Comparison of ENCODE assay signal across 27 mouse cellular contexts in genomic region chr1:40903712-40904111, GRCm38 (mm10).
"Had no signal": no experiment of that assay in that cellular context is flagged by ENCODE, and none has a peak within 500 bp of the region (broad histone marks: within the 10 kb centered on the region; RNA-seq: fewer than 3 reads in every experiment).

No protein-coding gene starts in this region.

- H3K9me3 ChIP-seq: embryonic facial prominence, embryonic 10.5 days; embryonic facial prominence, embryonic 12.5 days; embryonic facial prominence, embryonic 13.5 days; embryonic facial prominence, embryonic 15.5 days; forebrain, embryonic 10.5 days; forebrain, embryonic 12.5 days; forebrain, embryonic 13.5 days; forebrain, embryonic 15.5 days; heart, embryonic 10.5 days had no signal

- H3K4me3 ChIP-seq: embryonic facial prominence, embryonic 10.5 days; embryonic facial prominence, embryonic 12.5 days; embryonic facial prominence, embryonic 13.5 days; embryonic facial prominence, embryonic 15.5 days; erythroblast, embryonic 14.5 days; forebrain, embryonic 10.5 days; forebrain, embryonic 12.5 days; forebrain, embryonic 13.5 days; forebrain, embryonic 15.5 days; gastrocnemius, adult 2 months; heart, adult 2 months; heart, embryonic 10.5 days had no signal

- ATAC-seq: forebrain, embryonic 13.5 days; forebrain, embryonic 14.5 days; forebrain, embryonic 15.5 days; forebrain, embryonic 16.5 days; forebrain, postnatal 0 days had no signal

- H3K4me2 ChIP-seq: embryonic facial prominence, embryonic 12.5 days; embryonic facial prominence, embryonic 13.5 days; embryonic facial prominence, embryonic 15.5 days; forebrain, embryonic 12.5 days; forebrain, embryonic 13.5 days; forebrain, embryonic 15.5 days; heart, embryonic 11.5 days had no signal

- H3K9ac ChIP-seq: embryonic facial prominence, embryonic 12.5 days; embryonic facial prominence, embryonic 13.5 days; embryonic facial prominence, embryonic 15.5 days; forebrain, embryonic 12.5 days; forebrain, embryonic 13.5 days; forebrain, embryonic 15.5 days; forebrain, postnatal 0 days had no signal

- H3K27me3 ChIP-seq: embryonic facial prominence, embryonic 12.5 days; embryonic facial prominence, embryonic 13.5 days; embryonic facial prominence, embryonic 15.5 days; forebrain, embryonic 12.5 days; forebrain, embryonic 13.5 days; forebrain, embryonic 15.5 days had no signal

- H3K36me3 ChIP-seq: embryonic facial prominence, embryonic 10.5 days; embryonic facial prominence, embryonic 12.5 days; embryonic facial prominence, embryonic 13.5 days; embryonic facial prominence, embryonic 15.5 days; forebrain, embryonic 10.5 days; forebrain, embryonic 12.5 days; forebrain, embryonic 15.5 days; heart, embryonic 10.5 days had no signal

- H3K4me1 ChIP-seq: embryonic facial prominence, embryonic 12.5 days; embryonic facial prominence, embryonic 13.5 days; embryonic facial prominence, embryonic 15.5 days; forebrain, embryonic 10.5 days; forebrain, embryonic 12.5 days; forebrain, embryonic 13.5 days; forebrain, embryonic 15.5 days; heart, embryonic 10.5 days had no signal

- DNase-seq: cerebellum, adult 9-11 months; cerebellum, postnatal 10 days; cerebellum, postnatal 14 days; cerebellum, postnatal 25 days; cerebellum, postnatal 36 days; embryo, embryonic 11 days; forebrain, postnatal 0 days; gastrocnemius, adult 2 months; gastrocnemius, postnatal 10 days; gastrocnemius, postnatal 14 days; gastrocnemius, postnatal 25 days; gastrocnemius, postnatal 36 days; heart, adult 18-20 months; heart, adult 2 months had no signal

- H3K27ac ChIP-seq: embryonic facial prominence, embryonic 10.5 days; embryonic facial prominence, embryonic 12.5 days; embryonic facial prominence, embryonic 13.5 days; embryonic facial prominence, embryonic 15.5 days; forebrain, embryonic 10.5 days; forebrain, embryonic 12.5 days; forebrain, embryonic 13.5 days; forebrain, embryonic 15.5 days; gastrocnemius, adult 2 months; heart, adult 2 months; heart, embryonic 10.5 days had no signal
